Mouse (Mus musculus) bone marrow, adult 2 months (tissue): Measurements from ENCODE around the gene Pex5.

Experiments used
- CTCF ChIP-seq: fragments of 200-500 bp; IDR thresholded peaks from 2 replicates; pipeline ENCODE4 v1.5.1; 2011; ENCODE audit warnings: low read length, control low read depth; ENCODE audit not compliant: control insufficient read depth, insufficient read depth
- POLR2A ChIP-seq: fragments of 200-500 bp; IDR thresholded peaks from 2 replicates; pipeline ENCODE4 v1.6.1; 2011; ENCODE audit warnings: low read depth, mild to moderate bottlenecking, control low read depth, low read length, borderline replicate concordance; ENCODE audit not compliant: control insufficient read depth

- TF ChIP-seq POLR2A = no peak
- TF ChIP-seq CTCF = no peak
These were observed 1.1 kb downstream of the Pex5 start for GRCm38 (mm10) chr6:124413770-124414149.
